Mouse (Mus musculus) E14TG2a.4 (cell line): ENCODE measurements around the gene Trim38.

Source experiments
- CTCF ChIP-seq: conservative IDR thresholded peaks from 2 replicates; pipeline ENCODE4 v1.5.1; 2014; ENCODE audit warnings: low read length
- NANOG ChIP-seq: IDR thresholded peaks from 2 replicates; pipeline ENCODE4 v1.6.1; 2014; ENCODE audit warnings: borderline replicate concordance, low read length, mixed read lengths
- POU5F1 ChIP-seq: IDR thresholded peaks from 2 replicates; pipeline ENCODE4 v1.6.1; 2014; ENCODE audit warnings: low read length, borderline replicate concordance

DNA sequence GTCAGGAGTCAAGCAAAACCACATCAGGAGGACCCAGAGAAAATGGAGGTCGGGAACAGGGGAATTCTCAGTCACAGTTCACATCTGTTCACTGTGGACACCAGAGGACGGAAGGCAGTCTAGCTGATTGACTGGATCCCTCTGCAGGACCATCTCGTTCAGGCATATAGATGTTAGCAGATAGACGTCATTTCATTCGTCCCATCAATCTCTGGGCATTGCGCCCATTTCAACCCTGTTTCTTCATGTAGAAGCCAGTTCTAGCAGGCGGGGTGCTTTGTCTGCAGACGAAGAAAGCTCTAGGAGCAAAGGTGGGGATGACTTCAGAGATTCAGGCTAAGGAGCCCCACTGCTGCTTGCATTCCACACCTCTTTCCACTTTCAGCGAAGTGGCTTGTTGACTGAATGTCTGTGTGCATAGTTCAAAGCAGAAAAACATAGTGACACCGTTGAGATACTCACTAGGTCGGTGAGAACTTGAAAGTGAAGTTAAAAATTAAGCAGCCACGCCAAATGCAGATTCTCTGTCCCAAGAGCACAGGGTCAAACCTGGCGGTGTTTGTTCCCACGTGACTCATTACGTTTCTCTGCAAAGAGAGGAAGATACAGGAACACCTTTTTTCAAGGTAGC is 36.8 kb downstream of the Trim38 start, which contains the start of gene Slc17a2:
- TF ChIP-seq CTCF (no peak), POU5F1 (no peak), NANOG (no peak)
